Mouse (Mus musculus) MEL (cell line): ENCODE results near the gene Nr1d2. TPM values are rescaled to one million over a fixed set of nuclear protein-coding genes. Genes with fewer than 3 reads are reported as not detected.
"Not testable (repeated sequence)": the region's sequence is repeated elsewhere in the genome, so short reads cannot be mapped to it uniquely, and the experiment has no call there.

Experiments used
- DNase-seq: peaks from one replicate; pipeline ENCODE4 v3.0.0; 2011; ENCODE audit warnings: low read depth, low spot score
- H3K27ac ChIP-seq: 2 replicates; pipeline ENCODE4 v1.5.1; 2012; ENCODE audit warnings: low read depth, mild to moderate bottlenecking, control low read depth, low read length, moderate library complexity; ENCODE audit not compliant: control insufficient read depth
- H3K27me3 ChIP-seq, 2 experiments: fragments of 150-350 bp in 1 of 2; sonication (generic) in 1 of 2; 2 replicates each; pipeline ENCODE4 v1.6.1; 2012; ENCODE audit warnings: low read length in 2 of 2, mild to moderate bottlenecking in 2 of 2, improper control_type of control experiment in 1 of 2, moderate library complexity in 1 of 2; ENCODE audit not compliant: insufficient read depth in 2 of 2, control insufficient read depth in 1 of 2
- H3K36me3 ChIP-seq, 2 experiments: 2 replicates each; pipeline ENCODE4 v1.6.1; 2012 to 2014; ENCODE audit warnings: low read length in 2 of 2, improper control_type of control experiment in 1 of 2, inconsistent platforms in 1 of 2, mild to moderate bottlenecking in 1 of 2; ENCODE audit not compliant: insufficient read depth in 2 of 2, control insufficient read depth in 1 of 2
- H3K4me1 ChIP-seq, 2 experiments: fragments of 150-350 bp in 1 of 2; sonication (generic) in 1 of 2; 2 replicates each; pipeline ENCODE4 v1.6.1; 2012; ENCODE audit warnings: low read length in 2 of 2, improper control_type of control experiment in 1 of 2, mild to moderate bottlenecking in 1 of 2; ENCODE audit not compliant: insufficient read depth in 2 of 2, control insufficient read depth in 1 of 2
- H3K4me3 ChIP-seq, 2 experiments: fragments of 150-350 bp in 1 of 2; sonication (generic) in 1 of 2; 2 replicates each; pipeline ENCODE4 v1.5.1; 2012; ENCODE audit warnings: low read depth in 2 of 2, low read length in 2 of 2, mild to moderate bottlenecking in 2 of 2, moderate library complexity in 2 of 2, control low read depth in 1 of 2, improper control_type of control experiment in 1 of 2; ENCODE audit not compliant: control insufficient read depth in 1 of 2, insufficient read depth in 1 of 2
- H3K79me2 ChIP-seq: 2 replicates; pipeline ENCODE4 v1.6.1; 2012; ENCODE audit warnings: mild to moderate bottlenecking, low read length, moderate library complexity; ENCODE audit not compliant: control insufficient read depth, poor library complexity, insufficient read depth
- H3K9ac ChIP-seq: 2 replicates; pipeline ENCODE4 v1.6.1; 2012; ENCODE audit warnings: low read depth, mild to moderate bottlenecking, control low read depth, low read length, moderate library complexity; ENCODE audit not compliant: control insufficient read depth, poor library complexity, severe bottlenecking
- H3K9me3 ChIP-seq: fragments of 150-350 bp; sonication (generic); replicated peaks from 2 replicates; pipeline ENCODE4 v1.6.1; 2012; ENCODE audit warnings: mild to moderate bottlenecking, low read length, improper control_type of control experiment, moderate library complexity; ENCODE audit not compliant: insufficient read depth
- CHD2 ChIP-seq: IDR thresholded peaks from 2 replicates; pipeline ENCODE4 v1.6.1; 2011; ENCODE audit warnings: low read length, improper control_type of control experiment
- CTCF ChIP-seq, 3 experiments: IDR thresholded peaks in 2 of 3; conservative IDR thresholded peaks in 1 of 3; 2 replicates each; pipeline ENCODE4 v1.5.1; 2011 to 2012; ENCODE audit warnings: low read length in 3 of 3, low read depth in 2 of 3, mild to moderate bottlenecking in 2 of 3, improper control_type of control experiment in 1 of 3, inconsistent platforms in 1 of 3, mixed read lengths in 1 of 3, moderate library complexity in 1 of 3; ENCODE audit not compliant: control insufficient read depth in 1 of 3, insufficient read depth in 1 of 3, poor library complexity in 1 of 3, severe bottlenecking in 1 of 3
- GABPA ChIP-seq: IDR thresholded peaks from 2 replicates; pipeline ENCODE4 v1.6.1; 2012; ENCODE audit warnings: low read depth, mild to moderate bottlenecking, inconsistent platforms, low read length, improper control_type of control experiment, moderate library complexity
- GATA1 ChIP-seq: IDR thresholded peaks from 2 replicates; pipeline ENCODE4 v1.6.1; 2011; ENCODE audit warnings: low read depth, low read length, improper control_type of control experiment
- MAZ ChIP-seq: IDR thresholded peaks from 2 replicates; pipeline ENCODE4 v1.6.1; 2012; ENCODE audit warnings: low read depth, mild to moderate bottlenecking, inconsistent platforms, low read length, improper control_type of control experiment
- NELFE ChIP-seq: IDR thresholded peaks from 2 replicates; pipeline ENCODE4 v1.6.1; 2011; ENCODE audit warnings: low read depth, low read length, improper control_type of control experiment
- RAD21 ChIP-seq: IDR thresholded peaks from 2 replicates; pipeline ENCODE4 v1.6.1; 2011; ENCODE audit warnings: mild to moderate bottlenecking, low read depth, low read length, improper control_type of control experiment
- ZC3H11A ChIP-seq: IDR thresholded peaks from 2 replicates; pipeline ENCODE4 v1.6.1; 2012; ENCODE audit warnings: low read depth, mild to moderate bottlenecking, inconsistent platforms, low read length, improper control_type of control experiment
- ZNF384 ChIP-seq: IDR thresholded peaks from 2 replicates; pipeline ENCODE4 v1.6.1; 2012; ENCODE audit warnings: low read depth, mild to moderate bottlenecking, inconsistent platforms, low read length, improper control_type of control experiment
- polyA plus RNA-seq, 2 experiments: library from polyadenylated mRNA; stranded (reverse) in 1 of 2; unstranded in 1 of 2; fragments of >175 nt in 1 of 2; fragments of >200 nt in 1 of 2; gene quantifications; 2 replicates each; pipeline versions ENCODE4 v1.2.1 to v1.2.4; 2012; ENCODE audit warnings: low replicate concordance in 2 of 2, low read depth in 1 of 2; ENCODE audit not compliant: insufficient read length in 2 of 2, insufficient read depth in 1 of 2, missing spikeins in 1 of 2
- total RNA-seq: library from RNA; depleted of rRNA; stranded (reverse); fragments of 300-350 nt; gene quantifications from 2 replicates; pipeline ENCODE4 v1.2.3, GENCODE M21; 2012

Gene Nr1d2
- total and polyA plus RNA-seq, 3 experiments: 4.9 to 6.1 TPM; not detected in 1

- TF ChIP-seq NELFE (peak; percentile 89), MAZ (peak; percentile 64; the same call in 1 of the 2 replicates), ZC3H11A (no peak)
Observed at GRCm38 (mm10) chr14:18238131-18238749, 687 bp downstream of the Nr1d2 start (continued).

- Histone ChIP-seq H3K9me3 (no peaks in the 10 kb centered on the region), H3K4me1 (peaks cover 5 to 10% of the 10 kb centered on the region in 2 experiments), H3K36me3 (peaks cover 0 to 20% of the 10 kb centered on the region in 2 experiments; a peak in 2 of 4 replicates), H3K79me2 (peaks cover 3% of the 10 kb centered on the region; the same call in 1 of the 2 replicates), H3K27ac (peak overlapping the region; percentile 90), H3K4me3 (peak overlapping the region; percentile 10 to 79; a peak in 2 of 4 replicates), H3K27me3 (no peaks in the 10 kb centered on the region), H3K9ac (peak overlapping the region; percentile 93; the same call in 1 of the 2 replicates)
- TF ChIP-seq CTCF (IDR thresholded peaks at IDR 0.05 in 2 of 3, conservative IDR thresholded peaks at IDR 0.05 in 1 of 3; ENCODE audit: control insufficient read depth in 1 of 3, insufficient read depth in 1 of 3, low read depth in 2 of 3, low read length in 3 of 3, poor library complexity in 1 of 3, severe bottlenecking in 1 of 3) (no peak), RAD21 (no peak), GATA1 (no peak), GABPA (no peak), MAZ (no peak), CHD2 (no peak)
- no peak for DNase-seq
Observed at GRCm38 (mm10) chr14:18237381-18237780, 1.5 kb downstream of the Nr1d2 start.

- H3K79me2 ChIP-seq, H3K9me3 ChIP-seq, H3K27me3 ChIP-seq, H3K9ac ChIP-seq, H3K4me3 ChIP-seq, H3K4me1 ChIP-seq, H3K27ac ChIP-seq, DNase-seq: not testable (repeated sequence)
- peaks cover 0 to 20% of the 10 kb centered on the region in 2 experiments; a peak in 2 of 4 replicates for H3K36me3 ChIP-seq
- peak; percentile 51 for TF ChIP-seq ZNF384
Observed at GRCm38 (mm10) chr14:18236496-18237235, 2.3 kb downstream of the Nr1d2 start.
